Mouse (Mus musculus) granulocyte monocyte progenitor cell, adult 5-6 weeks (primary cell): ENCODE data around the gene Gosr2. TPM values are rescaled to one million over a fixed set of nuclear protein-coding genes. Genes with fewer than 3 reads are reported as not detected.

Experiments
- ATAC-seq: replicated peaks from 2 replicates; pipeline ENCODE4 v1.8.0; 2016; ENCODE audit warnings: mild to moderate bottlenecking, moderate TSS enrichment, inconsistent platforms; ENCODE audit not compliant: poor library complexity, severe bottlenecking
- total RNA-seq, 2 experiments: library from RNA; stranded (forward) in 1 of 2; stranded (reverse) in 1 of 2; fragments of 200-712, 200-1000 nt in 1 of 2; fragments of >200 nt in 1 of 2; fragmentation: Nextera tagmentation in 1 of 2; gene quantifications; 2 replicates each; pipeline ENCODE4 v1.2.3; 2014 to 2017

Gosr2 gene
- total RNA-seq, 2 experiments from 2014 or later, result 51.3 to 57.1 TPM

- peak; percentile 30 for ATAC-seq
These were observed 48.3 kb downstream of the Gosr2 start, which contains the start of gene Rprml for GRCm38 (mm10) chr11:103649301-103649982. Gene Rprml, plus strand, starts transcription at chr11:103649570.

GRCm38 (mm10) chr11:103648656-103649055, 49.0 kb downstream of the Gosr2 start:
- ATAC-seq, result no peak

- ATAC-seq, result no peak
These were observed 49.6 kb downstream of the Gosr2 start for GRCm38 (mm10) chr11:103647921-103648620.

GRCm38 (mm10) chr11:103646301-103646700, 51.4 kb downstream of the Gosr2 start:
- ATAC-seq, result no peak

- no peak for ATAC-seq
These were observed 52.0 kb downstream of the Gosr2 start for GRCm38 (mm10) chr11:103645731-103646130.

GRCm38 (mm10) chr11:103643211-103643610, 54.5 kb downstream of the Gosr2 start:
- no peak for ATAC-seq

- peak; percentile 73 for ATAC-seq
These were observed 58.2 kb downstream of the Gosr2 start for GRCm38 (mm10) chr11:103639407-103639946.

- no peak for ATAC-seq
These were observed 58.9 kb downstream of the Gosr2 start, which contains the start of gene Lyzl6 for GRCm38 (mm10) chr11:103638790-103639189. Gene Lyzl6, minus strand, starts transcription at chr11:103638890.

- ATAC-seq, result no peak
These were observed 61.4 kb downstream of the Gosr2 start for GRCm38 (mm10) chr11:103636261-103636660.

- no peak for ATAC-seq
These were observed 62.2 kb downstream of the Gosr2 start for GRCm38 (mm10) chr11:103635481-103635880.

GRCm38 (mm10) chr11:103634806-103635205, 62.9 kb downstream of the Gosr2 start:
- ATAC-seq, result no peak

GRCm38 (mm10) chr11:103627453-103627852, 70.2 kb downstream of the Gosr2 start:
- ATAC-seq, result no peak

Other genes with a start within 250 kb of the Gosr2 start
- gene Lrrc37a, start 193.3 kb downstream of the Gosr2 start, total RNA-seq (2014; fragmentation: Nextera tagmentation), result not detected in 2 replicates
- gene Lrrc37a, start 193.3 kb downstream of the Gosr2 start, total RNA-seq (2017), result not detected in 2 replicates
- gene Gm884, start 76.8 kb downstream of the Gosr2 start, total RNA-seq (2014; fragmentation: Nextera tagmentation), result not detected in 2 replicates
- not detected in 2 replicates for gene Gm884, start 76.8 kb downstream of the Gosr2 start, total RNA-seq (2017)
- gene Lyzl6, start 59.0 kb downstream of the Gosr2 start, total RNA-seq (2014; fragmentation: Nextera tagmentation), result not detected in 2 replicates
- not detected in 2 replicates for gene Lyzl6, start 59.0 kb downstream of the Gosr2 start, total RNA-seq (2017)
- not detected in 2 replicates for gene Rprml, start 48.3 kb downstream of the Gosr2 start, total RNA-seq (2014; fragmentation: Nextera tagmentation)
- gene Rprml, start 48.3 kb downstream of the Gosr2 start, total RNA-seq (2017), result not detected in 2 replicates
- not detected in 2 replicates for gene Wnt9b, start 51.9 kb upstream of the Gosr2 start, total RNA-seq (2014; fragmentation: Nextera tagmentation)
- not detected in 2 replicates for gene Wnt9b, start 51.9 kb upstream of the Gosr2 start, total RNA-seq (2017)
- gene Wnt3, start 76.3 kb upstream of the Gosr2 start, total RNA-seq (2014; fragmentation: Nextera tagmentation), result not detected in 2 replicates
- not detected in 2 replicates for gene Wnt3, start 76.3 kb upstream of the Gosr2 start, total RNA-seq (2017)